Mouse (Mus musculus) frontal cortex, postnatal 36 days (tissue): ENCODE measurements at regions not wholly inside any gene's neighbourhood (a gene's known extent, or its start where the extent isn't known, plus 50 kb on each side); places are given as distances from the start of the nearest gene placed in this dataset.

Source experiments
- DNase-seq, 2 experiments: peaks; one replicate each; pipeline ENCODE4 v3.0.0; 2022; ENCODE audit warnings: low spot score in 2 of 2

GRCm38 (mm10) chr8:96349503-96349902, 461.2 kb upstream of the Got2 start:
- no peak for DNase-seq

- DNase-seq = no peak
Measured at GRCm38 (mm10) chr8:96340702-96341101, 452.4 kb upstream of the Got2 start.

- no peak for DNase-seq
Measured at GRCm38 (mm10) chr8:96318367-96318766, 430.0 kb upstream of the Got2 start.

GRCm38 (mm10) chr8:96308989-96309718, 420.8 kb upstream of the Got2 start:
- DNase-seq = no peak

- DNase-seq = no peak
Measured at GRCm38 (mm10) chr8:96296643-96297042, 408.3 kb upstream of the Got2 start.

- no peak for DNase-seq
Measured at GRCm38 (mm10) chr8:96290740-96291139, 402.4 kb upstream of the Got2 start.

- no peak for DNase-seq
Measured at GRCm38 (mm10) chr8:96289519-96289918, 401.2 kb upstream of the Got2 start.

- no peak for DNase-seq
Measured at GRCm38 (mm10) chr8:96288525-96288924, 400.2 kb upstream of the Got2 start.

- DNase-seq = no peak
Measured at GRCm38 (mm10) chr8:96277479-96278138, 389.3 kb upstream of the Got2 start.

GRCm38 (mm10) chr8:96277058-96277457, 388.7 kb upstream of the Got2 start:
- DNase-seq = no peak

GRCm38 (mm10) chr8:96256294-96256693, 367.9 kb upstream of the Got2 start:
- peak; percentile 24 to 71 for DNase-seq

GRCm38 (mm10) chr8:96255811-96256210, 367.5 kb upstream of the Got2 start:
- no peak for DNase-seq

GRCm38 (mm10) chr8:96246017-96246416, 357.7 kb upstream of the Got2 start:
- no peak for DNase-seq

GRCm38 (mm10) chr8:96244549-96245152, 356.3 kb upstream of the Got2 start:
- no peak for DNase-seq

- no peak for DNase-seq
Measured at GRCm38 (mm10) chr8:96238406-96238805, 350.1 kb upstream of the Got2 start.

GRCm38 (mm10) chr8:96237940-96238339, 349.6 kb upstream of the Got2 start:
- no peak for DNase-seq

GRCm38 (mm10) chr8:96230412-96230811, 342.1 kb upstream of the Got2 start:
- peak; percentile 45 to 84 for DNase-seq
